Mouse (Mus musculus) erythroid progenitor cell, adult 5-6 weeks (primary cell): ENCODE results near the gene Gpr84. TPM values are rescaled to one million over a fixed set of nuclear protein-coding genes. Genes with fewer than 3 reads are reported as not detected.
A peak's percentile ranks its signal among the peaks of the same experiment; 100 is the strongest.

Experiments used
- ATAC-seq: replicated peaks from 2 replicates; pipeline ENCODE4 v1.8.0; 2016; ENCODE audit warnings: moderate number of reproducible peaks, mild to moderate bottlenecking, moderate TSS enrichment, inconsistent platforms; ENCODE audit not compliant: poor library complexity, low FRiP score, severe bottlenecking
- total RNA-seq, 2 experiments: library from RNA; stranded (forward) in 1 of 2; stranded (reverse) in 1 of 2; fragments of 150-400 nt in 1 of 2; fragments of 186-747, 209-891 nt in 1 of 2; gene quantifications; 2 replicates each; pipeline versions ENCODE4 v1.2.3 to v1.2.4; 2015 to 2017; ENCODE audit warnings: low replicate concordance in 2 of 2

Gpr84 gene
- total RNA-seq, 2 experiments from 2014 or later = 3.9 TPM; not detected in 1

DNA sequence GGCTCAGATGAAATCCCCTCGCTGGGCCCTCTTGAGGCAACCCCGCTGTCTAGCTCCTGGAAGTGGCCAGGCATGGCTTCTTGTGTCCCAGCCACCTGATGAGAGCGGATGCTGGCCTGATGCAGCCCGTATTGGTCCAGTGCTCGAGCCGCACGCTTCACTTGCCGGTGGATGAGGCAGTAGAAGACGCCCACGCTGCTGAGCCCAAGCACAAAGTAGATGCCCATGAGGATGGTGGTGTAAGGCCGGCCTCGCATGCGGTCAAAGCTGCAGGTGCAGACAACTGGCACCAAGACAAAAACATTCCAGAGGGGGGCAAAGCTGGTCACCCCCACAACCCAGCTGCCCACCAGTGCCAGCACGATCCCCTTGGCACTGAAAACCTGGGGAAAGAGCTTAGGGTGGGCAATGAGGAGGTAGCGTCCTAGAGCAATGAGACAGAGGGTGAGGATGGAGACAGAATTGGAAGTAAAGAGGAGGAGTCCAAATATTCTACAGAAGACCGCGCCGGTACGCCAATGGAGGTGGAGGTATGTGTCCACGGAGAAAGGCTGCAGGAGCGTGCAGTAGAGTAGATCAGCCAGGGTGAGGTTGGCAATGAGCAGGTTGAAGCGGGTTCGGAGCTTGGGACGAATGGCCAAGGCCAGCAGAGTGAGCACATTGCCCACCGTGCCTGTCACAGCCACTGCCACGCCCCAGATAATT is 1.4 kb downstream of the Gpr84 start:
- ATAC-seq = no peak

DNA sequence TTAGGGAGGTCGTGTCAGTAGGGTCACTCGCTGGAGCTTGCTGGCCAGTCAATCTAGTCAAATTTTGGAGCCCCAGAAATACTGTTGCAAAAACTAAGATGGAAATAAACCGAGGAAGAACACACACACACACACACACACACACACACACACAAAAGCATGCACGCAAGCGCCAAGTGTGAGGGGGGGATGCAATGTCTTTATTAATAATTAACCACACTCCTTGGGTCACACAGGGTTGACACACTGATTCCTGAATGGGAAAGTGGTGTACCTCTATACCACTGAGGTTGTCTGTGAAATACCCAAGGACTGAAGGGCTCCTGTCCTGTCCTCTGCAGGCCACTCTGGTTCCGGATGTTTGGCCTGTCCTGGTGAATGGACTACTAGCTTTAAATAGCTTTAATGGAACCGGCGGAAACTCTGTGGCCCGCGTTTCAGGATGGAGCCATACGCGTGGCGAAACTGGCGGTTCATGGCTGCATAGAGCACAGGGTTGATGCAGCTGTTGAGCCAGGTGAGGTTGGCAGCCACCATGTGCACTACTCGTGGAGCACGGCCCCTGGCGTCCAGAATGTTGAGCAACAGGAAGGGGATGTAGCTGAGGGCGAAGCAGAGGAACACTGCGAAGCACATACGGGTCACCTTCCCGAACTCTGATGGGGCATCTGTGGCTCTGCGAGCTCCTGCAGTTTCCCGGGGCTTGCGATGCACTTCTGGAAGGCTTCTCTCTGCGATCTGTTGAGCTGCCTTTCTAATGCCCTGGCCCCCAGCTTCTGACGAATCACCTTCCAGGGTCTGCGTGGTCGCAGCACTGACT is 2.1 kb downstream of the Gpr84 start:
- no peak for ATAC-seq

DNA sequence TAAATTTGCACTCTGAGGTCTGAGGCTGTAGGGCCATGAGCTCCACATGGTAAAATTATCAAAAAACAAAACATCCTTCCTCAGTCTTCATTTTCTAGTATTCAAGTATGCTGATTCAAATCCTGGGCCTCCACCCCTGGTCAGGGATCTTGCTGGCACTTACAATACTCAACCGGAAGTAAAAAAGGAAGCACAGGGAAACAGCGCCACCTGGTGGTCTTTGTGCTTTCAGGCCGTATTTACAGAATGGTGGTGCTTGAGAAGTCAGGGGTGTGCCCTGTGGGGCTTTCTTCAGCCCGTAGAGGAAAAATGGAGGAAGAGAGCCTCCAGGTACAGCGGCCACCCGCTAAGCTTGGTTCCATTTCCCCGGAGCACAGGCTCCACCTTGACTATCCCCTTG is 3.3 kb downstream of the Gpr84 start:
- ATAC-seq = peak; percentile 71

DNA sequence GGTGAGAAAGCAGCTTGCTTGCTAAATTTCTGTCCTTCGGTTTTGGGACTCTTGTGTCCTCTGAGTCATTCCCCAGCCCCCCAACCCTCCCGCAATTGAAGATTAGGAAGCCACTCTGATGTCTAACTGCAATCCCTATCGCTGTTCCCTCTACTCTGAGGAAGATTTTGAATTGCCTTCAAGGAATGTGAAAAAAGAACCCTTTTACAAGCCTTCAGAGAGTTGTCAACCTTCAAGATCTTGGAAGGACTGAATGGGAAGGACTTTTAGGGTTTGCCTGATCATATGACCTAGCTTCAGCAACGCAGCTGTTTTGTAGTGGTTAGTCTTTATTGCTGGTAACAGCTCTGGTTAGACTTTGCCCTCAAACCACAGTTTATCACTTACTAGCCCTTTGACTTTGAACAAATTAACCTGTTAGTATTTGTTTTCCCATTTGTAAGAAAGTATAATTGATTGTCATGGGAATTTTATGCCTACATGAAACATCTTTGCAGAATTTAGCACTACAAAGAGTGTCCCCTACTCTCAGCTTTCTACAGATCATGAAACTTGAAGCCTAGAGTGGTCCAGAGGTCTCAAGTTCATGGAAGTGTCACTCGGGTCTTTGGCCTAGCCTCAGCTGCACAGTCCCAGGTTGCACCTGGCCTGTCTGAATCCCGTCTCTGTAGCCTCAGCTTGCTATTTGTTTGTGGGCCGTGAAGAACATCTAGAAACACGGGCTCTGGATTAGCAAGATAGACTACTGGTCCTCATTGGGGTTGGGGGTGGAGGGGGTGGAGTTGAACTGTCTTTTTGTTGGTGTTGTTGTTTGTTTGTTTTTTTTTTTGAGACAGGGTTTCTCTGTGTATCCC is 4.4 kb downstream of the Gpr84 start:
- ATAC-seq = no peak

DNA sequence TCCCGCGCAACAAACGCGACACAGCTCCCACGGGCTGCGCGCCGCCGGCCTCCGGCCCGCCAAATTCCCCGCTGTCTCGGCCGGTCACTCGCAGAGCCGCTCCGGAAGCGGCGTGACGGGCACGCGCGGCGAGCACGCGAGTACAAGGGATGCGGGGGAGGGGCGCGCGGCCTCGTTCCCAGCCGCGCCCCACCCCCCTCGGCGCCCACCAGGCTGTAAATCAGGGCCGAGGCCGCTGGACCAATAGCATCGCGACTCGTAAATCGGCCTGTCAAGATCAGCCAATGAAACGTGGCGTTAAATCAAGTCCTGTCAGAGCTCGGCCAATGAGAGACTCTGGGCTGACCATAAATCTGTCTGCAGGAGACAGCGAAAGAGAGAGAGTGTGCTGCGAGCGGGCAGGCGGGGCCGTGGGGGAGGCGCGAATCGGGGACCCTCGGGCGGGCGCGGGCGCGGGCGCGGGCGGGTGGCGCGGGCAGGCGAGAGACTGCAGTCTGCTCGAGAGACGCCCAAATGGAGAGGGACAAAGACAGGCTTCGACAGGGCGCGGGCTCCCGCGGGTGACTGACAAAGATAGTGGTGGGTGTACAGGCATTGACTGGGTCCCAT is 5.2 kb downstream of the Gpr84 start:
- ATAC-seq = peak; percentile 55

DNA sequence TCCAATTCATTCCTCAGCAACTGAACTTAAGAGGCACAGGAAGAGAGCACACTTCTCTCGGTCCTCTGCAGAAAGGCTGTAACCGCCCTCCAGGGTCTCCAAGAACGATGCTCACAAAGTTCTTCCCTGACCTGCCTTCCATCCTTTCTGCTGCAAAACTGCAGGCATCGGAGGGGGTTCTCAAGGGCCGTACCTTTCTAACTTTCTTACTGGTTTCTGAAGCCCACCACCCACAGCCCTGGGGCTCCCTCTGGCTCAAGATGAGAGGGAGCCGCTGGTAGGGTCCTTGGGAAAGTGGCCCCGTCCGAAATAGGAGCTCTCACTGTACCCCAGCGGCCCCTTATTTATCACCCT is 5.8 kb downstream of the Gpr84 start:
- no peak for ATAC-seq

DNA sequence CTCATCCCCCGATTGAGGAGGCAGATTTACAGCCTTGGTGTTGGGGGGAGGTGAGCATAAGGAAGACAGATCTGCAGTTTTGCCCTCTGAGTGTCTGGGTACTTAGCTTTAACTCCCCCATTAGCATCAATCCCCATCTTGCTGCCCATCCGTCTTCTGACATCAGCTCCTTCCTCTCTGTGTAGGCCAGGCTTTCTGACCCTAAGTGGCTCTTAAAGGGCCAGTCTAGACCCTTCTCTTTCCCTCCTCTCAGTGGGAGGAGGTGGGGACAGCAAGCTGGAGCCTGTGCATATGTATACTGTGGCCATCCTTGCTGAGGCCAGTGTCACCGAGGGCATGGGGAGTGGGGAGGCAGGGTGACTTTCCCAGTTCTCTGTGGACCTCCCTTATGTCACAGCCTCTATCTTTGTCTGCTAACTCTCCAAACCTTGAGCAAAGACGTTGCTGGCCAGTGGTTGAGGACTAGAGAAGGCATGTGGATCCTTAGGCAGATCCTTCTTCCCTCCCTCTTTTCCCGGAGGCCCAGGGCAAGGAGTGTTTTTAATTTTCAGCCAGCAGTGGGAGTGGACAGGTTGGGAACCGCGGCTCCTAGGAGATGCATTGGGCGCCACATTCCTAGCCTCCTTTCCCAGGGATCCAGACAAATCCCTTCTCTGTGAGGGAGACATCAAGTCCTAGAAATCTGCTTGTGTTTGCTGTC is 6.3 kb downstream of the Gpr84 start:
- no peak for ATAC-seq

DNA sequence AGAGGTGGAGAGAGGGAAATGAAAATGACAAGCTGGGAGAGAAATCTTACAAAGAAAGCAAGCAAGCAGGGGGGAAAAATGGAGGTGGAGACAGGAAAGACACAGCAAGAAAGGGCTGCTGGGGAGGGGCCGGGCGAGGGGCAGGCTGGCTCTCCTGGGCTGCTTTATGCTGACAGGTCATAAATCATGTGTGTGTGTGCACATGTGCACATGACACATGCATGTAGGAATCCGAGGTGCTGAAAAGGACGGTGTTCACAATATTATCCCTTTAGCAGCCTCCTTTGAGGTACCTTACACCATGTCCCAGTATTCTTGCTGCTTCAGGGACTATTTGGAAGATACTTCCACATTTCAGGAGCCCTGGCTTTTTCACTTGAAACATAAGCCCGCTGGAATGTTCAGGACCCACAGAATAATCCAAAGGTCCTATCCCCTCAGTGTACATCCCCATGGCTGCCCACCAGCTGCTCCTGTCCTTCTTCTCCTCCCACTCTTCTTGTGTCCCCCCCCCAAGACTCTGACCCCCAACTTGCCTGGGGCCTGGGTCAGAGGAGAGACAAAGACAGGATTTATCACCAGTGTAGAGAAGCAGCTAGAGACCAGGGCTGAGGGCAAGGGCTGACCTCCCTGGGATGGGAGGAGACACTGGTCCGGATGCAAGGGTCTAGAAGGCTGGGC is 7.9 kb downstream of the Gpr84 start:
- ATAC-seq = no peak

DNA sequence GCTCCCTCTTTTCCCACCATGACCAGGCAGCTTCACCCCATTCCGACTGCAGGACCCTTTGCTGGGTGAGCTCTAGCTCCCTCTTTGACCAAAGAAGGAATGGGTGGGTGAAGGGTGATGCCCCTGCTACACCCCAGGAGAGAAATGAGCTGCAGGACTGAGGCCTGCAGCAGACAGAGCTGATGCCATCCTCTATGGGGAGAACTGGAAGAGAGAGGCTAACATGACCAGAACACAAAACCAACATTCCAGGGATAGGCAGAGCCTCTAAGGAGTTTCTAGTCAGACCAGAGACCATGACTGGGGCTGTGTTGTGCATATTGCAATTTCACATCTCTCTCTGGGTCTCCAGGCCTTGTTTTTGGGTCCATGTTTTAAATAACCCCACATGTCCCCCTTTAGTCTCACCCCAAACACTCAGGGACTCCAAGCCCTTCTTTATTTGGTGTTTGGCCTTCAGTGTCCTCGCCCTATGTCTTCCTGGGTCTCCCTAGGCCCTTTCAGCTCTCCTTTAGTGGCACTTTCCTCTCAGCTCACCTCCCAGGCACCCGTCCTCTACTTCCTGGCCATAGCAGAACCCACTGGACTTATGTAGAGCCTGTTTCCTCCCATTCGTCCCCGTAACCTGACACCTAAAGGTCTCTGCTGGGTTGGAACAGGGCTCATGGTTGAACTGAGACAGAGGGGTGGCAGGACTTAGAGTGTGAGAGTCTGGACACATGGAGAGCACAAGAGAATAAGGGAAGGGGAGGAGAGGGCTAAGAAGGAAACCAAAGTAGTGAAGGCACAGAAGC is 8.7 kb downstream of the Gpr84 start:
- no peak for ATAC-seq

DNA sequence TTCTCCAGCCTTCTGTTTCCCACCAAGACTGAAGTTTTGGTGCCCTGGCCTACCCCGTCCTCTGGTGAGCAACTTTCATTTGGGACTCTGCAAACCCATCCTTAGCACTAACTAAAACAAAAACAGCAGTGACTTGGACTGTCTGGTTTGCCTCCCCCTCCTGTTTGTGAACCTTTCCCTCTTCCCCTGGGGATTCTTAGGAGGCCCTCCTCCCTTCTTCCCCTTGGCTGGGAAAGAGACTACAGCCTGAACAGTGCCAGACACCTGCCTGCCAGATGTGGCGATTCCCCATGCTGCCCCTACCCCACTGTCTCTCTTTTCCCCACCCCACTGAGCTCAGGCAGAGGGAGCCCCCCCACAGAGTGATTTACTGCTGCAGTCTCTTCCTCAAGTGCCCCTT is 9.4 kb downstream of the Gpr84 start:
- ATAC-seq = no peak

DNA sequence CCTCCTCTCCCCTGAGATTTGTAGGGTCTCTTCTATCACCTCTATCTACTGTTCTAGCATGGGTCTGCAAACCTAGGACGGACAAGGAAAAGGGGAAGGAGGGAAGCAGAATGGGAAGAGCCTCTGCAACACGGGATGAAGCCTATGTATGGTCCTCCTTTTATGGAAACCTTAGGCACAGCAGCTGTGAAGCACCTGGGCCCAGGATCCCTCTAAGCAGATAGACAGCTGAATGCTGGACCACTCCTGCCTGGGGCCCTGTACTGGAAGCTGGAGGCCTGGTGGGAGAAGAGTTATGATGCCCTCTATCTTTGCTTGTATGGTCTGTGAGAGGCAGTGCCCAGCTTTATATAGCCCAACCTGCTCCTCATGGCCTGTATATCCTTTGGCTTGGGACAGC is 9.9 kb downstream of the Gpr84 start:
- ATAC-seq = no peak

DNA sequence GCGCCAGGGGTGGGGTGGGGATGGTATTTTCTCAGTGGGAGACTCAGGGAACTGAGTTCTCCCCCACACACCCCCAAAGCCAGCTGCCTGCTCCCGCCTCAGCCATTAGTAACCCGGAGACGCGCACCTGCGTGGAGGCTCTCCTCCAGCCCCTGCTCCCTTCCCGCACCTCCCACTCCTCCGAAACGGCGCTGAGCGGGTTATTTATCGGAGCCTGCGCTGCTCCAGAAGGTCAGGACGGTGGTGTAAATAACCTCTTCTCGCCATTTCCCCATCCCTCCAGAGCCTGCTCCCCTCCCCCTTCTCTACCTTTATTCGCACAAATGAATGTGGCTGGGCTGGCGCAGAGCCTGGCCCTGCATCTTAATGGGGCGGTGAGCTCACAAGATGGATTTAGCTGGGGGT is 10.3 kb downstream of the Gpr84 start:
- ATAC-seq = no peak

DNA sequence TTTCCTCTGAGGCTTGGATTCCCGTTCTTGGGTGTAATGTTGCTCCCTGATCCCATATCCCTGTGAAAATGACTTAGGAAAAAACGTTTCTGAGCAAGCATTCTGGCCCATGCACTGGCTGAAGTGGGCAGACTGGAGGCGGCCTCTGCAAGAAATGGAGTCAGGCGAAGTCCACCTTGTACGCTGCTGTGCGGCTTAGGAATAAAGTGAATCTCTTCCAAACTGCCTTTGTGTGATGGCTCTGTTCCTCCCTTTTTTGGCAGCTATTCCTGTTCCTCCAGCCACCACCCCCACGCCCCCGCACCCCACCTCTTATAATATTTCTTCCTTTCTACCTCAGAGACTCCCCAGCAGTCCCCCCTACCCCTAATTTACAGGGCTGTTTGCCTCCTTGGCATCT is 10.8 kb downstream of the Gpr84 start:
- no peak for ATAC-seq

DNA sequence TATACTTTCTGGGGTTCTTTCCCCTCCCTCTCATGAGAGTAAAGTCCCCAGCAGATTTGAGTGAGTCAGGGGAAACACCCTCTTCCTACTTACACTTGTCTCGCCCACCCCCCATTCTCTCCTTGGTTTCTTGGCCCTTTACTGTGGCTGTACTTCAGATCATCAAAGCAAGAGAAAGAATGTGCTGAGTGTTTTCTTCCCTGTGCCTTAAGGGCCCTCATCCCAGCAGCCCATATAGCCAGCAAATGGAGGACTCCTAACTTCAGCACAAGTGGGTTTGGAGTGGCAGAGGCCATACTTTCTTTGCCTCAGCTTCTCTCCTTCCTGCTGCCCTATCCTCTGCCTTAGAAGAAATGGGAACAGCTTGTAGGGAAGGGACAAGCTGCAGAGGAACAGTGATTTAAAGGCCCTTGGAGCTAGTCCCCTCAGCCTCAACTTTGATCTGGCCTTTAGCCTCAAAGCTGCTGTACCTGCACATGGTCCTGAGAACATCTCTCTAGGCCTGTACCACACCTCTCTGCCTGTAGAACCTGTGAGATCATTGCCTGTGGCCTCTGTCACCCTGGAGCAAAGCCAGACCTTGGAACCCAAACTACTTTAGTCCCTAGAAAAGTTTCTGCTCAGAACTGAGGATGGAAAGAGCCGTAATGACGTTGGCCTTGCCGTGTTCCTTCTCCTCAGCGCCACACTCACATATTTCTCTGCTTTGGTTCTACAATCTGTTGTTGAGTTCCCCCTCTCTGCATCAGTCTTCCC is 11.4 kb downstream of the Gpr84 start:
- ATAC-seq = no peak

DNA sequence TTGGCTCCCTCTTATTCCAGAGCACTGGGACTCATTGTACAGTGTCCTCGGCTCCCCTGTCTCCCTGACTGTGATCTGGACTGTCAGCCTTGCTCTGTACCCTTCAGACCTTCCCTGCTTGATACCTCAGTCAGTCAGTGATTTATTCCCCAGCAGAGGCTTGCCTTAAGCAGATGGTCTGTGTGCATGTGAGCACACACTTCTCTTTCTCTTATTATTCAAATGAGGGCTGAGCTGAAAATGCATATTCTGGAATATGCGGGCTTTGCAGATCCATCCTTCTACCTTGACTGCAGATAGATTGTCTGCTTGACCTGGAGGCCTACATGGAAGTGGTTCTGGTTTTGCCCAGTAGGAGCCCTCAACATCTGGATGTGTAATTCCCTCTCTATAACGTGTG is 12.4 kb downstream of the Gpr84 start:
- no peak for ATAC-seq

DNA sequence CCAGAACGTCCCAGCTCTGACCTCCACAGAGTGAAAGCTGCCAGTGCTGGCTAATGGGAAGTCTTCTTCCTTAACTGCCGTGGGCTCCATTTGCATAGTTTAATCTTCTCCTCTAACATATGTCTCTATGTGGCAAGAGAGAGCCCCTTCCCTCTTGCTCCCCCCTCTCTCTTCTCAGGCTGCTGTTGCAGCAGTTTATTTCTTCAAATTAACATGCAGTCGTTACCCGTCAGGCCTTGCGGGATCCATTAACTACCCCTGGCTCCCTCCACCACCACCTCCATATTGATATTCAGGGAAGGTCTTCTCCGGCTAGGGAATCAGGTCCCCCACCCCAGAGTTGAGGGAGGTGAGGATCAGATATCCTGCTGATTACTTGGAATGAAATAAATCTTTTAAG is 13.1 kb downstream of the Gpr84 start:
- no peak for ATAC-seq

DNA sequence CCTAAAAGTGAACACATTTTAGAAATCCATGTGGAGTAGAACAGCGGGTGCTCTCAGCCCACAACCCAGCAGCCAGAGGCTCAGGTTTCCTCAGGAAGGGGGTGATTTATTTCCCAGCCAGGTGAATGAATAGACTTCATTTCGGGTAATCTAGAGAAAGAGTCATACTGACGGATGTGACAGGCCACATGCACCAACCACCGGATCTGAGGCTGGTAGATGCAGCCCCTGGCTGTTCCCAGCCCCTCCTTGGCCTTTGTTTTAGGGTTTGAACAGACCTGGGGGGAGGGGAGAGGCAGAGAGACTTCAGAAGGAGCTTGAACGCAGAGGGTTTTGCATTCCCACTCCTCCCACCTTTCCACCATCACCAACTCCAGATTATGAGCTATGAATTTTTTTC is 14.6 kb downstream of the Gpr84 start:
- no peak for ATAC-seq

DNA sequence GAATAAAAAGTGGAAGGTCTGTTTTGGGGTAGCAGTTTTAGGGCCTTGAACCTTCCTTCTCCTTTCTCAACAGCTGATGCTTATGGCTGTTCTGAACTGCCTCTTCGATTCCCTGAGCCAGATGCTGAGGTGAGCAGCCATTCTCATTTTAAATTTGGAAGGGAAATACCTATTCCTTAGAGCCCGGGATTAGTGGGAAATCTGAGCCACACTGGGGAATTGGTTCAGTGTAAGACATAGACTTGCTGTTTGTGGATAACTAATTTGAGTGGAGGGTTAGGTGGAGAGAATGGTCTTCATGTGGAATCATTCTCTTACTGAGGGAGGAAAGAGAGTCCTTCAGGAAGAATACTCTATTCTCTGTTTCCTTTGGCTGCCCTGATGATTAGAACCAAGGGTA is 15.8 kb downstream of the Gpr84 start:
- ATAC-seq = no peak
